Mouse (Mus musculus) heart, adult 8-10 months (tissue): Measurements from ENCODE around the gene Gm11437. TPM values are rescaled to one million over a fixed set of nuclear protein-coding genes. Genes with fewer than 3 reads are reported as not detected.

ENCODE experiments used
- DNase-seq: peaks from one replicate; pipeline ENCODE4 v3.0.0; 2022; ENCODE audit warnings: low spot score
- total RNA-seq, 4 experiments: library from RNA; stranded (reverse); gene quantifications; 2 replicates each; pipeline ENCODE4 v1.2.4; 2022

Gm11437 gene
- total RNA-seq, 4 experiments from 2014 or later: not detected

- DNase-seq: peak; percentile 29
These were observed 25.5 kb downstream of the Gm11437 start for GRCm38 (mm10) chr11:84141752-84142151.

GRCm38 (mm10) chr11:84136453-84136852 is 30.8 kb downstream of the Gm11437 start:
- no peak for DNase-seq

DNA sequence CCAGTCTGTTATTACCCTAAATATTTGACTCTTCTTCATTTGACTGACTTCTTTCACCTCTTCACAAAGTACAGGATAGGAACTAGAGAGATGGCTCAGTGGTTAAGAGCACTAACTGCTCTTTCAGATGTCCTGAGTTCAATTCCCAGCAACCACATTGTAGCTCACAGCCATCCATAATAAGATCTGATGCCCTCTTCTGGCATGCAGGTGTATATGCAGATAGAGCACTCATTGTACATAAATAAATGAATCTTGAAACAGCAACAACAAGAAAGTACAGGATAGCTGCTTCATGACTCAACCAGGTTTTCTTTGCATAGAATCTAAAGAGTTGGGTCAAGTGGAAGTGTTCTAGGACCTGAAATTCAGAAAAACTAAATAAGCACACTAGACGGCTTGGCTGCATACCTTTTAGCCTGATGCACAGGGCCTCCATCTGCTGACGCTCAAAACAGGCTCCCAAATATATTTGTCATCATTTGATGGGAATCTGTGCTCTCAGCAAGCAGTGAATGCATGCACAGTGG is 32.9 kb downstream of the Gm11437 start:
- no peak for DNase-seq

- no peak for DNase-seq
These were observed 37.5 kb downstream of the Gm11437 start for GRCm38 (mm10) chr11:84129799-84130185.

DNA sequence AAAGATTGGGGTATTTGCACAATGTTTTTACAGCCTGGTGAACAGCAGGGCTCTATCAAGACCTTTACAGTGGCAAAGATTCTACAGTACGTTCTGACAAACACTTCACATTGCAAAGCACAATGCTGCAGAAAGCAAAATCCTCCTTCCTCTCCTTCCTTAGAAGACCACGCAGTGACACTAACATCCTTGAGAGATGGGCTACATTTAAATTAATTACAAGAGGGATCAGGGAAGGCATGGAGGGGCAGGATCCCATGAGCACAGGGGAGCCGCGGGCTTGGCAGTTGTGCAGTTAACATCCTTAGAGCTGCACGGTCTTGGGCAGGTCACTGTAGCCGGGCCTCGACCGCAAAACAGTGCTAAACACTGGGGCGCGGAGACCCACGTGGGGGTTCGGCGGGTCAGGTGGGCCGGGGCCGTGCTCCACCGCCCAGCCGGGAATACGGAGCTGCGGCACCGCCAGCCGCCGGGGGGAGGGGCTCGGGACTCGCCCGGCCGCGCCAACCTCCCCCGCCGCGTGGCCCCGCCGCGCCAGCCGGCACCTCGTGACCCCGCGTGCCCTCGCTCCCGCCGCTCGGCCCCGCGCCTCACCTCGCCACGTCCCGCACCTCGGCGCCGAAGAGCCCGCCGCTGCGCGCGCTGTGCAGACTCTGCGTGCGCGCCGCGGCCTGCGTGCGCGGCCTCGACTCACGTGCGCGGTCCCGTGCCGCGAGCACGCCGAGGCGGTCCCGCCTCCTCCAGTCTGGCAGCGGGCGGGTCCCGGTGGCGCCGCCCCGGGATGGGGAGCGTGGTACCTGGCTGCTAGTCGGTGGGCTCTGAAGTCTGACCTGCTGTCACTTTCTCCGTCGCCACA is 38.1 kb downstream of the Gm11437 start, which contains the start of the genes Tada2a and Acaca:
Gene Tada2a (minus strand): TSS at position 658 of the 856 bp plus-strand sequence.
Gene Acaca (plus strand): TSS at position 730 of the 856 bp plus-strand sequence.
- DNase-seq: peak; percentile 40

- no peak for DNase-seq
These were observed 39.3 kb downstream of the Gm11437 start for GRCm38 (mm10) chr11:84127977-84128376.

- DNase-seq: no peak
These were observed 46.0 kb downstream of the Gm11437 start for GRCm38 (mm10) chr11:84121051-84121956.

DNA sequence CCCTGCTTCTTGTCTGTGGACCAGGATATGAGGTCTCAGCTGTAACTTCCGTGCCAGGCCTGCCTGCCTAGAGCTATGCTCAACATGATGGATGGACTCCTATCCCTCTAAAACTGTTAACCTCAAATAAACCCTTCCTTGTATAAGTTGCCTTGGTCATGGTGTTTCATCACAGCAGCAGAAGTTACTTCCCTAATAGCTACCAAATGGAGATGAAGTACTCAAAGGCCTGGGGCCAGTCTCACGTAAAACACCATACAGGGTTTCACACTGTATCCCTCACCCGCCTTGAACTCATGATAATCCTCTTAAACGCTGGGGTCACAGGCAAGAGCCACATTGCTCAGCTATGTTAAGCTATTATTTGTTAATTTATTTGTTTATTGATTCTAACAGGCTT is 49.8 kb downstream of the Gm11437 start:
- no peak for DNase-seq

- no peak for DNase-seq
These were observed 51.1 kb downstream of the Gm11437 start for GRCm38 (mm10) chr11:84116221-84116620.

DNA sequence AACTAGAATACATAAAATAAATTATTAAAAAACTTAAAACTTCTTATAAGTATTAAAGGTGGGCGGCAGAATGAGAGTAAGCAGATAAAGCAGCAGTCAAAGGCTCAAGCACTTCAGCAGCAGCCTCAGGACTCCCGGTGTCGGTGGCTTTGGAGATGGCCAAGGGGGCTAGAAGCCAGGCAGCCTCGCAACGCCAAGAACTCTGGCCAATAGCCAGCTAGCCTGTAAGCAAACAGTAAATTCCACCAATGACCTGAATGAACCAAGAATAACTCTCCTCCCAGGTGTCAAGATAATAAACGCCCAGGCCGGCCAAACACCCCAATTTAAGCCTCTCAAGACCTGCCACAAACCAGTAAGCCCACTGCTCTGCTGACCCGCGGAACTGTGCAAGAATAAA is 51.6 kb downstream of the Gm11437 start:
- peak; percentile 38 for DNase-seq

DNA sequence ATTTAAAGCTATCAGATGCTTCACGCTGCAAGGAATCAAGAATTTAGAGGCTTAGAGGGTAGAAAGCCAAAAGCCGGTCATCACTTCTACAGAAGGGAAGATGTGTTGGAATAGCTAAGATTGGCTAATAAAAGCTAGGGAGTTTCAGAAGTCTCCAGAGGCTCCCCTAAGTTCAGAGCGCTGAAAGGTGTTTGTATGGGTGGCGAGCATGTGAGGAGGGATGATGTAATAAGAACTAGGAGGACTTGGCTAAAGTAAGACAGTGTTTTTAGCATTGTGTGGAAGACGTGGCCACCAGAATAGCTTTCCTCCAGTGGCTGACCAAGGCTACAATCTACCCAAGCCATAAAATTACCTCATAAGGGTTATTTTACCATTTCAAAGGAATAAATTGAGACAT is 53.7 kb downstream of the Gm11437 start:
- no peak for DNase-seq

- no peak for DNase-seq
These were observed 60.1 kb downstream of the Gm11437 start for GRCm38 (mm10) chr11:84107137-84107536.

GRCm38 (mm10) chr11:84104036-84104435 is 63.2 kb downstream of the Gm11437 start:
- DNase-seq: no peak

- DNase-seq: no peak
These were observed 66.1 kb downstream of the Gm11437 start for GRCm38 (mm10) chr11:84101182-84101581.

Other genes with a start within 250 kb of the Gm11437 start
- 10 to 100 TPM in 2 of 4 experiments, 1 to 10 TPM in 2; 9.7 to 11.8 (median 10.0) TPM for gene Ddx52, start 225.4 kb downstream of the Gm11437 start, total RNA-seq
- gene Synrg, start 203.0 kb downstream of the Gm11437 start, total RNA-seq: 10 to 100 TPM; 29.1 to 32.4 (median 29.5) TPM
- gene Dusp14, start 98.2 kb downstream of the Gm11437 start, total RNA-seq: under 1 TPM in 3 of 4 experiments, not detected in 1; 0.50 to 0.80 (median 0.78) TPM
- 1 to 10 TPM; 8.0 to 8.2 (median 8.1) TPM for gene Tada2a, start 37.9 kb downstream of the Gm11437 start, total RNA-seq
- 10 to 100 TPM; 14.3 to 18.9 (median 16.8) TPM for gene Acaca, start 37.8 kb downstream of the Gm11437 start, total RNA-seq